Mouse (Mus musculus) midbrain, embryonic 11.5 days (tissue): Measurements from ENCODE around the gene Fam83f. TPM values are rescaled to one million over a fixed set of nuclear protein-coding genes. Genes with fewer than 3 reads are reported as not detected.

ENCODE experiments used
- ATAC-seq: fragments of 200-750 bp; cut with Nextera tagmentation; 2 replicates; pipeline ENCODE4 v1.8.0; 2017; ENCODE audit warnings: moderate TSS enrichment, moderate library complexity; ENCODE audit not compliant: low FRiP score
- DNase-seq: peaks from one replicate; pipeline ENCODE4 v3.0.0; 2015; ENCODE audit warnings: low spot score; ENCODE audit errors: missing footprints
- H3K27ac ChIP-seq: fragments of 300-500 bp; sonication (generic); 2 replicates; pipeline ENCODE4 v1.5.1; 2014; ENCODE audit warnings: low read depth, low read length
- H3K27me3 ChIP-seq: fragments of 300-500 bp; sonication (generic); 2 replicates; pipeline ENCODE4 v1.6.1; 2014; ENCODE audit warnings: mild to moderate bottlenecking, low read length, moderate library complexity, mixed read lengths; ENCODE audit not compliant: control insufficient read depth, insufficient read depth
- H3K36me3 ChIP-seq: fragments of 300-500 bp; sonication (generic); 2 replicates; pipeline ENCODE4 v1.6.1; 2014; ENCODE audit warnings: mild to moderate bottlenecking, low read length, moderate library complexity, mixed read lengths; ENCODE audit not compliant: control insufficient read depth, insufficient read depth
- H3K4me1 ChIP-seq: fragments of 300-500 bp; sonication (generic); 2 replicates; pipeline ENCODE4 v1.6.1; 2014; ENCODE audit warnings: low read length; ENCODE audit not compliant: control insufficient read depth, insufficient read depth
- H3K4me2 ChIP-seq: fragments of 300-500 bp; sonication (generic); 2 replicates; pipeline ENCODE4 v1.6.1; 2014; ENCODE audit warnings: mild to moderate bottlenecking, moderate library complexity
- H3K4me3 ChIP-seq: fragments of 300-500 bp; sonication (generic); 2 replicates; pipeline ENCODE4 v1.5.1; 2014; ENCODE audit warnings: low read depth, low read length
- H3K9ac ChIP-seq: fragments of 300-500 bp; sonication (generic); 2 replicates; pipeline ENCODE4 v1.6.1; 2014; ENCODE audit warnings: low read length
- H3K9me3 ChIP-seq: fragments of 300-500 bp; sonication (generic); 2 replicates; pipeline ENCODE4 v1.6.1; 2016; ENCODE audit warnings: low read length; ENCODE audit not compliant: control insufficient read depth
- WGBS: fragments of 180-500 bp; shearing (Covaris S2); extraction: QIAGEN DNeasy Blood & Tissue Kit; methylation state at CpG from one replicate; pipeline ENCODE4 v1.1.7; 2014; 5-methylcytosine and 5-hydroxymethylcytosine counted together
- polyA plus RNA-seq: library from polyadenylated mRNA; unstranded; fragments of >200 nt; fragmentation: Nextera tagmentation; extraction: Ambion mirVana; gene quantifications from 2 replicates; pipeline ENCODE4 v1.2.1, GENCODE M21; 2014

Gene Fam83f
- polyA plus RNA-seq, 1 experiment from 2014 or later, result 0.16 TPM

GRCm38 (mm10) chr15:80697564-80697963 is 25.9 kb downstream of the Fam83f start:
- no peak overlapping the region for H3K4me3 ChIP-seq
- H3K27ac ChIP-seq, result no peak overlapping the region
- no peak overlapping the region for H3K9ac ChIP-seq
- H3K36me3 ChIP-seq, result no peaks in the 10 kb centered on the region
- DNase-seq, result no peak
- no peaks in the 10 kb centered on the region for H3K27me3 ChIP-seq
- no peak overlapping the region for H3K4me2 ChIP-seq
- WGBS, result 56% methylated on average over 5 of the region's 5 CpGs
- ATAC-seq, result no peak
- peaks cover 7% of the 10 kb centered on the region; the same call in 1 of the 2 replicates for H3K4me1 ChIP-seq
- no peaks in the 10 kb centered on the region for H3K9me3 ChIP-seq

GRCm38 (mm10) chr15:80701481-80702257 is 30.0 kb downstream of the Fam83f start:
- ATAC-seq, result no peak
- H3K9ac ChIP-seq, result no peak overlapping the region
- 77% methylated on average over 8 of the region's 8 CpGs for WGBS

DNA sequence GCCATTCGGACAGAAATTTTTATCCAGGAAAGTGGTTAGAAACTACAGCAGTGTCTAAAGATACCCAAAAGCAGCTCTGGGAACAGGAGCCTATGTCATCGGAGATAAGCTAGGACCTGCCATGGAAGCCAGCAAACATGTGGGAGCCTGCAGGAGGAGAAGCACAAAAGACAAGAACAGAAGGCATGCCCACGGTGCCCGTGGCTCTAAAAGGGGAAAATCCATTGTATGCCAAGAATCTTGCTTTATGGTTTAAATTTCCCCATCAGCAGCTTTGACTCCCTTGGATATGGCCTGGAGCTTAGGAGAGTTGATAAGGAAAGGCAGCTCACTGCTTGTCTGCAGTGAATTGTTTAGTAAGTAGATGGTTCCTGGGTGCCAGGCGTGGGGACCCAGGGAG is 31.3 kb downstream of the Fam83f start:
- Histone ChIP-seq H3K4me3 (no peak overlapping the region), H3K4me1 (no peaks in the 10 kb centered on the region), H3K27me3 (no peaks in the 10 kb centered on the region), H3K9me3 (no peaks in the 10 kb centered on the region), H3K36me3 (no peaks in the 10 kb centered on the region), H3K9ac (no peak overlapping the region), H3K27ac (no peak overlapping the region), H3K4me2 (no peak overlapping the region)
- WGBS, result 90% methylated on average over 5 of the region's 5 CpGs
- DNase-seq (peak; percentile 51), ATAC-seq (no peak)

More at GRCm38 (mm10) chr15:80701481-80702257, 30.0 kb downstream of the Fam83f start:
- H3K4me3 ChIP-seq, result no peak overlapping the region
- H3K27ac ChIP-seq, result no peak overlapping the region
- H3K4me2 ChIP-seq, result no peak overlapping the region
- DNase-seq, result peak; percentile 1
- H3K4me1 ChIP-seq, result no peaks in the 10 kb centered on the region
- no peaks in the 10 kb centered on the region for H3K36me3 ChIP-seq
- no peaks in the 10 kb centered on the region for H3K9me3 ChIP-seq
- no peaks in the 10 kb centered on the region for H3K27me3 ChIP-seq

- Histone ChIP-seq H3K9me3 (no peaks in the 10 kb centered on the region), H3K27ac (no peak overlapping the region), H3K4me3 (no peak overlapping the region), H3K9ac (no peak overlapping the region), H3K4me1 (no peaks in the 10 kb centered on the region), H3K36me3 (no peaks in the 10 kb centered on the region), H3K27me3 (no peaks in the 10 kb centered on the region), H3K4me2 (no peak overlapping the region)
- no peak for ATAC-seq
- peak; percentile 53 for DNase-seq
- WGBS, result 68% methylated on average over 2 of the region's 2 CpGs
Observed at GRCm38 (mm10) chr15:80703495-80703894, 31.8 kb downstream of the Fam83f start.

GRCm38 (mm10) chr15:80704267-80704666 is 32.6 kb downstream of the Fam83f start:
- DNase-seq, result peak; percentile 97
- Histone ChIP-seq H3K27ac (no peak overlapping the region), H3K4me1 (no peaks in the 10 kb centered on the region), H3K9me3 (no peaks in the 10 kb centered on the region), H3K4me3 (no peak overlapping the region), H3K9ac (no peak overlapping the region), H3K36me3 (no peaks in the 10 kb centered on the region), H3K4me2 (no peak overlapping the region), H3K27me3 (no peaks in the 10 kb centered on the region)
- ATAC-seq, result peak; percentile 76
- 5% methylated on average over 7 of the region's 7 CpGs for WGBS

- DNase-seq, result peak; percentile 98
- Histone ChIP-seq H3K4me3 (peak overlapping the region; percentile 16; the same call in 1 of the 2 replicates), H3K9me3 (no peaks in the 10 kb centered on the region)
Observed at GRCm38 (mm10) chr15:80705828-80706549, 34.3 kb downstream of the Fam83f start.

DNA sequence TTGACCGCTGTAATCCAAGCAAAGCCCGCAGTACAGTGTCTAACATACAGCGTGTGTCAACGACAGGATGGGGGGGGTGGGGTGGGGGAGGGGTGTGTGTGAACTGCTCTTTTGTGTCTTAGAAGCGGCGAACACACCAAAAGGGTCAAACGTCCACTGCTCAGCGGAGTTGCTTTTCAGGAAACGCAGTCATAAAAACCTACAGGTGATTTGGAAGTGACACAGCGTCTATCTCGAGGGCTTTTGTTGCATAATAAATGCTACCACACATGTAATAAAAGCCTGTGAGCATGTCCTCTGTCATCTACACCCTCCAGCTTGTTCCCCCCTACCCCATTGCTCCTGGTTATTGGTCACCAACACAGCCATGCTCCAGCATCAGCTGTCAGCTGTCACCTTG is 34.9 kb downstream of the Fam83f start:
- H3K4me3 ChIP-seq, result peak overlapping the region; percentile 16; the same call in 1 of the 2 replicates
- H3K9me3 ChIP-seq, result no peaks in the 10 kb centered on the region
- peak overlapping the region; percentile 38 for H3K4me2 ChIP-seq
- 45% methylated on average over 11 of the region's 11 CpGs for WGBS
- H3K27ac ChIP-seq, result no peak overlapping the region
- H3K27me3 ChIP-seq, result no peaks in the 10 kb centered on the region
- no peaks in the 10 kb centered on the region for H3K4me1 ChIP-seq
- DNase-seq (no peak), ATAC-seq (no peak)
- H3K9ac ChIP-seq, result no peak overlapping the region; the same call in 1 of the 2 replicates
- no peaks in the 10 kb centered on the region for H3K36me3 ChIP-seq

More at GRCm38 (mm10) chr15:80705828-80706549, 34.3 kb downstream of the Fam83f start:
- no peaks in the 10 kb centered on the region for H3K27me3 ChIP-seq
- H3K27ac ChIP-seq, result no peak overlapping the region
- WGBS, result 32% methylated on average over 18 of the region's 18 CpGs
- H3K36me3 ChIP-seq, result no peaks in the 10 kb centered on the region
- H3K4me2 ChIP-seq, result peak overlapping the region; percentile 38
- no peak for ATAC-seq
- no peak overlapping the region; the same call in 1 of the 2 replicates for H3K9ac ChIP-seq
- no peaks in the 10 kb centered on the region for H3K4me1 ChIP-seq

DNA sequence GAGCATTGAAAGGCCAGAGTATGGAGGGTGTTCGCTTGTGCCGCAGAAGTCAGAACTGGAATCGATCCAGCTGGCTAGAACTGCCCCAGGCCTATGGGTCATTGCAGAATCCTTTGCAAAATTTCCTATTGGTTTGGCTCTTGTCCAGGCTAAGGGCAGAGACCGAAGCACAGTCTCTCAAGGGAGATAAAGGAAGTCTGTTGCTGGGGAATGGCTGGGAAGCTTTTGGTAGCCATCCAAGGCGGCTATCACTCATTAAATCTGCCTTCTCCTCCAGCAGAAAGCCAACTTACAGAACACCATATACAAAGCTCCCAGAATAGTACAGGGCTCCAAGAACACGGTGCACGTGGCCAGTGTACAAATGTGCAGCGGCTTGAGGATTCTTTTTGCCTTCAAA is 35.4 kb downstream of the Fam83f start:
- H3K27ac ChIP-seq, result no peak overlapping the region

GRCm38 (mm10) chr15:80709593-80709992 is 37.9 kb downstream of the Fam83f start:
- Histone ChIP-seq H3K4me1 (peaks cover 6% of the 10 kb centered on the region), H3K9ac (no peak overlapping the region)
- WGBS, result 66% methylated on average over 6 of the region's 6 CpGs

More for the DNA sequence above, 35.4 kb downstream of the Fam83f start:
- 84% methylated on average over 8 of the region's 8 CpGs for WGBS
- H3K4me3 ChIP-seq, result no peak overlapping the region
- H3K36me3 ChIP-seq, result no peaks in the 10 kb centered on the region
- no peak for ATAC-seq
- DNase-seq, result no peak
- H3K27me3 ChIP-seq, result no peaks in the 10 kb centered on the region
- H3K9ac ChIP-seq, result no peak overlapping the region
- no peaks in the 10 kb centered on the region for H3K9me3 ChIP-seq
- peaks cover 4% of the 10 kb centered on the region for H3K4me1 ChIP-seq
- H3K4me2 ChIP-seq, result no peak overlapping the region

More at GRCm38 (mm10) chr15:80709593-80709992, 37.9 kb downstream of the Fam83f start:
- H3K4me3 ChIP-seq, result no peak overlapping the region
- H3K27me3 ChIP-seq, result no peaks in the 10 kb centered on the region
- DNase-seq (peak; percentile 23), ATAC-seq (no peak)
- no peak overlapping the region for H3K27ac ChIP-seq
- no peak overlapping the region for H3K4me2 ChIP-seq
- H3K9me3 ChIP-seq, result no peaks in the 10 kb centered on the region
- H3K36me3 ChIP-seq, result no peaks in the 10 kb centered on the region
